In the genomic region with DNA sequence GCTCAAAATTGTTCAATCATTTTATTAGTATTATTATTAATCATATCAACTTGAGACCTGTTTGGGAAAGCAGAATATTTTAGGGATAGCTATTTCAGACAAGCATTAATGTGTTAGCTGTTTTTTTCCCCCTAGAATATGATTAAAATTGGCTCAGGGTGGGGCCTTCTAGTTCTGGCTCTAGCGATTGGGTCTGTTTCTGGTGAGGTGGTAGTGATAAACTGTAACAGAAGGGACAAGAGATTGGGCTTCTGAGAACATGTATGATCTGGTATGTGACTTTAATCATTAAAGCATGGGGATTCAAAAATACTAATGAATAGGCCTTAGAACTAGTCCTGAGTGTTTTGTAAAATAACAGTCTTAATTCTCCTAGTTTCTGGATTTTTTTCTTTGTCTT, we compare ENCODE assay signal across 20 mouse cellular contexts. TPM values are rescaled to one million over a fixed set of nuclear protein-coding genes. Genes with fewer than 3 reads are reported as not detected.
A peak's percentile ranks its signal among the peaks of the same experiment; 100 is the strongest.
DNase-seq lines count a peak whose midpoint lies in the region; ATAC-seq and TF ChIP-seq lines count a peak whose summit lies in the region.
"Had no signal": no experiment of that assay in that cellular context is flagged by ENCODE, and none has a peak within 500 bp of the region (broad histone marks: within the 10 kb centered on the region; RNA-seq: fewer than 3 reads in every experiment).

No protein-coding gene starts in this region.

- H3K27me3 ChIP-seq in megakaryocyte, embryonic 14.5 days (replicated peaks), result no peaks in the 10 kb centered on the region
- H3K27me3 ChIP-seq in liver, embryonic 13.5 days, result no peaks in the 10 kb centered on the region
- H3K27me3 ChIP-seq: heart, embryonic 15.5 days; Patski had no signal

- no peak for ATAC-seq in megakaryocyte, adult 5-6 weeks (ENCODE audit: poor library complexity, severe bottlenecking)
- ATAC-seq in liver, embryonic 13.5 days (ENCODE audit: low read depth), result peak; percentile 48
- ATAC-seq: forebrain, embryonic 16.5 days; intestine, postnatal 0 days; Patski had no signal

- no peak for TF ChIP-seq CTCF in gastrocnemius, adult 2 months (IDR thresholded peaks at IDR 0.05)

- DNase-seq in gastrocnemius, adult 2 months, result no peak
- DNase-seq in gastrocnemius, postnatal 25 days, result no peak
- DNase-seq in liver, embryonic 13.5 days, result peak; percentile 68
- DNase-seq in thymus, postnatal 14 days, result no peak
- no peak for DNase-seq in thymus, postnatal 36 days
- DNase-seq in layer of hippocampus, adult 9-11 months, result no peak
- DNase-seq: cerebellum, postnatal 10 days; gastrocnemius, postnatal 14 days; lung, adult 18-20 months; right cerebral cortex, postnatal 4 days; thymus, adult 2 months had no signal

- peaks cover 37% of the 10 kb centered on the region for H3K36me3 ChIP-seq in megakaryocyte, embryonic 14.5 days (replicated peaks; ENCODE audit: low read length)
- peaks cover 54% of the 10 kb centered on the region for H3K36me3 ChIP-seq in liver, embryonic 13.5 days

- H3K4me1 ChIP-seq in megakaryocyte, embryonic 14.5 days, result peaks cover 55% of the 10 kb centered on the region
- H3K4me1 ChIP-seq in liver, embryonic 13.5 days (replicated peaks), result peaks cover 50% of the 10 kb centered on the region

- H3K4me2 ChIP-seq in liver, embryonic 13.5 days, result peak overlapping the region; percentile 72
- H3K4me2 ChIP-seq: hindbrain, embryonic 14.5 days had no signal

- peak overlapping the region; percentile 100 for H3K9ac ChIP-seq in liver, embryonic 13.5 days
- H3K9ac ChIP-seq: heart, embryonic 15.5 days; hindbrain, embryonic 14.5 days had no signal

- 13% methylated on average over 1 of the region's 1 CpGs for WGBS in liver, embryonic 13.5 days (ENCODE audit: insufficient replicate concordance)

- no peak overlapping the region for H3K27ac ChIP-seq in gastrocnemius, adult 2 months
- H3K27ac ChIP-seq in liver, embryonic 13.5 days, result peak overlapping the region; percentile 98
- H3K27ac ChIP-seq: heart, embryonic 15.5 days; hindbrain, embryonic 14.5 days; kidney, postnatal 0 days; macrophage had no signal

- H3K4me3 ChIP-seq in gastrocnemius, adult 2 months, result peak overlapping the region; percentile 9
- peak overlapping the region; percentile 53 for H3K4me3 ChIP-seq in megakaryocyte, embryonic 14.5 days (replicated peaks)
- peak overlapping the region; percentile 99 for H3K4me3 ChIP-seq in liver, embryonic 13.5 days (replicated peaks)
- H3K4me3 ChIP-seq: heart, embryonic 15.5 days had no signal

- intact Hi-C loops in gastrocnemius, adult 2 months (cut with DNase I), result no loop called here

- H3K9me3 ChIP-seq in megakaryocyte, embryonic 14.5 days, result no peaks in the 10 kb centered on the region
- H3K9me3 ChIP-seq in liver, embryonic 13.5 days (replicated peaks), result no peaks in the 10 kb centered on the region
- H3K9me3 ChIP-seq: heart, embryonic 15.5 days had no signal

RNA-seq across cellular contexts. Expression of a gene that starts 3.3 kb away (rescaled TPM):
- 100 to 1,000 TPM in 1 of 2 experiments, 10 to 100 TPM in 1; 77.4 to 174 TPM for total RNA-seq in gastrocnemius, adult 2 months (2021)
- total RNA-seq in gastrocnemius, postnatal 25 days (2021), result 100 to 1,000 TPM; 192 to 211 TPM
- polyA plus RNA-seq in megakaryocyte, embryonic 14.5 days (2012; ENCODE audit: insufficient read depth, low replicate concordance), result 1.3 and 4.3 TPM in 2 replicates
- 29.5 and 41.5 TPM in 2 replicates for total RNA-seq in megakaryocyte, adult 5-6 weeks (2015)
- 29.6 and 44.3 TPM in 2 replicates for total RNA-seq in megakaryocyte, adult 5-6 weeks (2017)
- 262 and 322 TPM in 2 replicates for polyA plus RNA-seq in liver, embryonic 13.5 days (2015; fragmentation: Nextera tagmentation; extraction: Ambion mirVana)

RNA-seq across cellular contexts. Expression of a gene that starts 31.6 kb away (rescaled TPM):
- total RNA-seq in gastrocnemius, adult 2 months (2021), result 10 to 100 TPM; 48.4 to 54.4 TPM
- 10 to 100 TPM; 35.7 to 41.4 TPM for total RNA-seq in gastrocnemius, postnatal 25 days (2021)
- polyA plus RNA-seq in megakaryocyte, embryonic 14.5 days (2012; ENCODE audit: insufficient read depth, low replicate concordance), result 230 and 1,256 TPM in 2 replicates
- total RNA-seq in megakaryocyte, adult 5-6 weeks (2015), result 5.5 and 12.0 TPM in 2 replicates
- 6.4 and 8.6 TPM in 2 replicates for total RNA-seq in megakaryocyte, adult 5-6 weeks (2017)
- polyA plus RNA-seq in liver, embryonic 13.5 days (2015; fragmentation: Nextera tagmentation; extraction: Ambion mirVana), result 4.2 and 4.9 TPM in 2 replicates

Comparison
In these comparisons a context has a peak if more than half of its experiments do, and no peak if none do; other contexts are left out.
1. H3K4me3 ChIP-seq: peak in every context shown above with its lines; median percentile 99 in liver, embryonic 13.5 days; 53 in megakaryocyte, embryonic 14.5 days; 9 in gastrocnemius, adult 2 months.